Mouse (Mus musculus) activated CD4-positive, CD25-positive, alpha-beta regulatory T cell, adult 4 months (primary cell): ENCODE measurements around the gene Ate1. TPM values are rescaled to one million over a fixed set of nuclear protein-coding genes. Genes with fewer than 3 reads are reported as not detected.
"Not testable (repeated sequence)": the region's sequence is repeated elsewhere in the genome, so short reads cannot be mapped to it uniquely, and the experiment has no call there.

Source experiments
- ATAC-seq: one replicate; pipeline ENCODE4 v1.8.0; 2017
- polyA plus RNA-seq, 2 experiments: library from polyadenylated mRNA; unstranded; fragments of 100-300 nt; shearing (Covaris generic); gene quantifications; one replicate each; pipeline ENCODE4 v1.2.1; 2017

Gene Ate1
- polyA plus RNA-seq, 2 experiments from 2014 or later, result 28.1 to 35.7 TPM

DNA sequence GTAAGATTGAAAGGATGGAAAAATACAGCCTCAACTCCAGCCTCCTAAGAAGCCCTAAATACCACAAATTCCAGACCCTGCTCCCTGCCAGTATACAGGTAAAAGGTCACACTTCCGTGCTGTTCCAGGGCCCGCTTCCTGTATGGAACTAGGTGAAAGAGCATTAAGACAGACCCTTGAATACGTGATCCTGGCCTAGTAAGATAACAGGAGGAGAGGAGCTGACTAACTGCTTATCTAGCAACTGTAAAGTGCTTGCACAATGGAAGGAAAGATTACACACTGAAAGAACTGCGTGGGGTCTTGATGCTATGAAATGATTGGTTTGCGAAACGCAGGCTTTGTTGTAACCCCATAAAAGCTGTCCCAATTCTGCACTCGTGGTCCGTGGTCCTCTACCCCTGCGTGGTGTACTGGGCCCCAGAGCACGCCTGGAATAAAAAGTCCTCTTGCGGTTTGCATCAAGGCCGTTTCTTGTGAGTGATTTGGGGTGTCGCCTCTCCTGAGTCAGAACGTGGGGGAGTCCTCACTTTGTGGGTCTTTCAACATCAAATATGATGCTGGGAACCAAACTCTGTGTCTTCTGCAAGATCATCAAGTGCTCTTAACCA lies 748 bp upstream of the Ate1 start:
- ATAC-seq, result no peak

DNA sequence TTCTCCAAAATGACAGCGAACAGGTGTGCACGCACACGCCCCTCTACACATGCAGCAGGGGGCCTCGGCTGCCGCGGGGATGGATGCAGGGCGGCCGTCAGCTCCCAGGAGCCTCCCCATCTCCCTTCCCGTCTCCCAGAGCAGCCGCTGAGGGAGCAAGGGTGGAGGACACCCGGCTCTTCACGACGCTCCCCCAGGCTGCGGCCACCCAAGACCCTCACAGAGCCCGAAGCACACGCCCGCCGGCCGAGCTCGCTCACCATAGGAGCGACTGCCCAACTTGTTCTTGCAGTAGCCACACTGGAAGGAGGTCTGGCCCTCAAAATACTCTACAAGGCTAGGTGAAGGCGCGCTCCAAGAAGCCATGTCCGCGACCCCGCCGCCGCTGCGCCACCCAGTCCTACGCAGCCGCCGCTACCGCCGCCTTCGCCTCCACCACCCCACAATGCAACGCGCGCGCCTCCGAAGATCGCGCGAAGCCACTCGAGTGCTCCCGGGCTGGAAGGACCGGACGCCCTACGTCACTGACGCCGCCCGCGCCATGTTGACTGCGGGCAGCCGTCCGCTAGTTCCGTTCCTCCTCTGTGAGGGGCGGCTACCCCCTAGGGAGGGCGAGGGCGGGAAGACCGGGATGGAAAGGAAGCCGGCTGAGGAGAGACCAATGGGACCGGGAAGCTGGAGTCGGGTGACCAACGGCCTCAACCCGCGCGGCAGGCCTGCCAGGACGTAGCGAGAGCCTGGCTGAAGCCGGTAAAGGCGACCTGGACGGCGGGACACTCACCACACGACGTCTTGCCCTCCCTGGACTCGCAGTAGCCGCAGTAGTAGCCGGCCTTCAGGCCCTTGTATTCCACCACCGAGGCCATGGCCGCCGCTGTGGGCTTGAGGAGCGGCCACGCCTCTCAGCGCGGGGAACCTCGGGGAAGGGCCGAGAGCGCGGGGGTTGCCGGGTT lies 797 bp downstream of the Ate1 start:
- peak; percentile 98 for ATAC-seq

DNA sequence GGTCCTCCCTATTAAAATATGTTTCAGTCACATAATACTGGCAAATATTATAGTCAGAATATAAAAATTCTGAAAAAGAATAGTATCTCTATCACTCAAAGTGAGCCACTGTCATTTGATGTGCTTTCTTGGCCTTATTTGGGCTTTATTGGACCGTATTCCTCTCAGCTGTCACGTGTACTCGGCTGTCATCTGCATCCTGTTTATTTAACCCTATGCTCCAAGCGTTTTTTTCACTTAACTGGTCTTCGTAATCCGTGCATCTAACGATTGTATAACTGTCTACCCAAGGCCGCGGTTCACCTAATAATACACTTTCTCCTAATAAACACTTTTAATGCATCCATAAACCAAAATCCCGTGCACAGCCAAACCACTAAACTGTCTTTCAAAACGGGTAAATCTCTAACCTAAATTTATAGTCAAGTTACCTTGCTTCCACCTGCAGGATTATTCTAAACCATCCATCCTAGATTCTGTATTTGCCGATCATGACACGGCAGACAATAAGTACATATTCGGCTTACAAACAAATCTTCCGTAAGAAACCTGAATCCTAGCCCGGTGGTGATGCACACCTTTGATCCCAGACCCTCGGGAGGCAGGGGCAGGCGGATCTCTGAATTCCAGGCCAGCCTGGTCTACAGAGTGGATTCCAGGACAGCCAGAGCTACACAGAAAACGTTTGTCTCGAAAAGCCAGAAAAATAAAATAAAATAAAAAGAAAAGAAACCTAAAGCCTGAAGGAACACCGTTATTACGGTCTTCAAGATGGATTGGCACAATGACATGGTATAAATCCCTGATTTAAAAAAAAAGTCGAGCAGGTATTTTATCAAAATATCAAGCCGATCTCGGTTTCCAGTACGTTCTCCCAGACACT lies 1.7 kb downstream of the Ate1 start:
- ATAC-seq, result no peak

DNA sequence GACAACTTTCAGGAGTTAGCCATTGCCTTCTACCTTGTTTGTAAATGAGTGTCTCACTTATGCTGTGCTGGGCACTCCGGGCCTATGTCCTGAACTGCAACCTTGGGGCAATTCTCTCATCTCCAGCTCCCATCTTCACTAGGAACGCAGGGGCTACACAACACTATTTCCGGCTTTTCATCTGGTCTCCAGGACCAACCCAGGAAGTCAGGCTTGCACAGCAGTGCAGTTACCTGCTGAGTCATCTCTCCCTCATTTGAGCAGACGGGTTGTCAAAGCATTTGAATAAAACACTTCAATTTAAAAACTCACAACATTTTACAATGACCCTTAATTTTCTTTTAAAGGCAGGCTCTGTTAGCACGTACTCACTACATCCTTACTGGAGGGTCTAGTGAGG lies 9.9 kb downstream of the Ate1 start:
- ATAC-seq, result no peak

DNA sequence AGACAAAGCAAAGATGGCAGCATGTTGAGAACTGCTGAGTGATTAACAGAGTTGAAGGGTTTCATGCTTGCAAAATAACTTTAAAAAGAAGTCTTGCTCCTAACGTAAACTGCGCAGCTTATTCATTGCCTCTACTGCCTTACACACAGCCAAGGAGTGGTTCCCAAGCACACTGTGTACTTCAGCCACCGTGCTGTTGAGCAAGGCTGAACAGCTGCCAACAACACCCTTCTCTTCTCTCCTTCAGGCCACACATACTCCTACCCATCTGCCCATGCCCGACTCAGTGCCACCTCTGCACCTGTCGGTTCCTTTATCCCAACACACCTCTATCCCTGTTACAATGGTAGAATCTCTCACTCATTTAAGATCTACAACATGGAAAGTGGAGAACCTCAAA lies 17.2 kb downstream of the Ate1 start:
- ATAC-seq, result no peak

DNA sequence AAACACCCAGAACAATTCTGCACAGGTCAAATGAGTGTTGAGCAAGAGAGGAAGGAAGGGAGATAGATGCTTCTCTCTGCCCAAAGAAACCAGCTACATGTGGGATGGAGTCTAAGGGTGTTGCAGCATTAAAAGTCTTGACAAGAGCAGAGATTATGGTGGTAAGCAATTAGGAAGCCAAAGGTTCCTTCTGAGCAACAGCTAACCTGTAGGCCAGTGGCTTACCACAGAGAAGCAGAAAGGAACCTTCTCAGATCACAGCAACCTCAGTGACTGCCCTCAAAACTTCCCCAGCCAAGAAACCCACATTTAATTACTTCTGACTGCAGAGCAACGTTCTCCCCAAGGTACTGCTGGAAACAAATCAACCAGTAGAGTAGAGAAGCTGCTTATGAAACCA lies 18.7 kb downstream of the Ate1 start:
- no peak for ATAC-seq

DNA sequence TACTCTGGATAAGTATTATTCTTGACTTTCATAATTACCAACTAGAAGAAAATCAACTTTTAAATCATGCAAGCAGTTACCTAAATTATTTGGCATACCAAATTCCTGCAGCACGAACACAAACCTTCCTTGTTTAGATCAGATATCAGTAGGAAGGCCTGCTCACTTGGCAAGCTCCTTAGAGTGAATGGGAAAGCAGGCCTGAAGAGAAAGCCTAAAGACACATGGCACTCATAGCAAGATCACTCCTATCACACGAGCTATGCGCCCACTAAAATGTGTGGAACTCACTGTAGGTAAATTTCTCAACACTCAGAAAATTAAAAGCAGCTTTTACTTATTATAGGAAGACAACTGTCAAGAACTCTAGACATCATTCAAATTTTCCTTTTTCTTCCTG lies 26.8 kb downstream of the Ate1 start:
- no peak for ATAC-seq

DNA sequence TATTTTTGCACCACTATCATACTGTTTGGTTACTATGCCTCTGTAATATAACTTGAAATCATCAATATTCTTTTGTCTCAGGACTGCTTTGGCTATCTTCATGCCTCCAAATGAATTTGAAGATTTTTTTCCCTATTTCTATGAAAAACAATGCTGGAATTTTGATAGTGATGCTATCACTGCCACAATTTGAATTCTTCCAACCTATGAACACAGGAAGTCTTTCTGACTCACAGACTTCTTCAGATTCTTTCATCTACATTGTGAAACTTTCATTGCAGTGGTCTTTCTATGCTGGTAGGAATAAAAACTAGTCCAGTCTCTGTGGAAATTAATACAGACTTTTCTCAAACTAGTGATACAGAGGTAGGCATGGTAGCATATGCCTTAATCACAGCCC lies 28.1 kb downstream of the Ate1 start:
- ATAC-seq, result no peak

DNA sequence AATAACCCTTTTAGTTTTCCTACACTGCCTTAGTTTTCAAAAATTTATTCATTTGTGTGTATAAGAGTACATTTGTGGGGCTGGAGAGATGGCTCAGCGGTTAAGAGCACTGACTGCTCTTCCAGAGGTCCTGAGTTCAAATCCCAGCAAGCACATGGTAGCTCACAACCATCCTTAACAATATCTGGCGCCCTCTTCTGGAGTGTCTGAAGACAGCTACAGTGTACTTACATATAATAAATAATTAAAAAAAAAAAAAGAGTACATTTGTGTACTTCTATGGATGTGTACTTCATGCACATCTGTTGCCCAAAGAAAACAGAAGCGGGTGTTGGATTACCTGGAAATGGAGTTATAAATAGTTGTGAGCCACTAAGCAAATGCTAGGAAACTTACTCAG lies 41.2 kb downstream of the Ate1 start:
- not testable (repeated sequence) for ATAC-seq

DNA sequence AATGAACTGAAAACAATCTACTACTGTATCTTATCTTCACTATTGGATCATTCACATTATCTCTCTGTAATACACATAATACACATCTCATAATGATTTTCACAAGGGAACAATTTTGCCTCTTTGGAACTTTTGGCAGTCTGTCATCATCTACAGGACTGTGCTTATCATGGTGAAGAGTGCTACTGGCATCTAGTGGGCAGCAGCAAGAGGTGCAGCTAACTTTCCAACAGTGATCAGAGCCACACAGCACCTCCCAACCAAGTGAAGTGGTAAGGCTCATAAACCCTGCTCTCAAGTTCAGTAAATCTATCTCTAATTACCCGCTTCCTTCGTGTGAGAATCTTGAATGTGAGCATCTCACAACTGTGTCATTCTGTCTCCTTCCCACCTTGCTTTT lies 44.2 kb downstream of the Ate1 start:
- peak; percentile 72 for ATAC-seq

DNA sequence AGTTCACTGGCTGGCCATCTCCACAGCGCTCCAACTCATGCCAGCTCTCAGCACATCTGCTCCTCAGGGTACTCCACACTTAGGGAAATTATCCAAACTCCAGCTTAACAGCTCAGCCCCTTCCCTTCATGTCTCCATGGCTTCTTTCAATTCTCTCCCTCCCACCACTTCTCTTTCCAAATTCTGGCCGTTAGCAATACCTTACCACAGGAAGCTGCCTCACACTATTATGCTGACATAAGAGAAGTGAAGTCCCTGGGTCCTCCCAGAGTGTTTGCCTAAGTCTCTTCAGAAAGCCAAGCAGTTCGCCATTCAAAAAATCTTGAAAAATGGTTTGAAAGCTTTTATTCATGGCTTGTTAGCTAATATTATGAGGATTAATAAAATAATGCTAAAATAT lies 46.3 kb downstream of the Ate1 start:
- ATAC-seq, result no peak

DNA sequence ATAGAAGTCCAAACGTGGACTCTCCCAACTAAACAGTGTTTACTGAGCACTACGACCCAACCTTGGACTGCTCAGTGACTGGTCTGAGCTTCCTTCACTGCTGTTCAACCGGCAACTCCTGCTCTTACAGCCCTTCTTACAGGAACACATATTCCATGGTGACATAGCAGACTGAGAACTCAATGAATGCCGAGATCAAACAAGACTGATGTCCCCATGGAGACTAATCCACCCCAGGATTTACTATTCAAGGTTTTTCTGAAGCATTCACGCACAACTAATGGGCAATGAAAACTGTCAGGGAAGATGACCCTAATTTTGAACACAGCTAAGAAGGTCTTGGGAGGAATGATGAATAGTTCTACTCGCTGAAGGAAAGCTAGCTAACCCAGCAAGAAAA lies 47.5 kb downstream of the Ate1 start:
- ATAC-seq, result no peak

DNA sequence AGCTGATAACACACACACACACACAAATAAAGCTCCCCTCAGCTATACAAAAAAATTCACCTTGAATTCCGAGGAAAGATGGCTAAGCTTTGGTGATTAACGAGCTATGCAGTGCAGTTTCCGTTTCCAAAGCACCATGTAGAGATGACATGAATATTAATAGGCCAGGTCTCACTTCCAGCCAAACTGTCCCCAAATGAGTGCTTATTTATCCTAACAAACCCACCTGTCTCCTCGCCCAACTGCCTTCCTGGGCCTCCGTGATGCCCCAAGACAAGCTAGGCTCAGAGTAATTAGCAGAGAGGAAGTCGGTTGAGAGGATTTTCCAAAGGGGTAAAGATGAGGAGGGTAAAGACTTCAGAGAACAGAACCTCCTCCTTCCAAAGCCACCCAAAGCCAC lies 49.1 kb downstream of the Ate1 start:
- ATAC-seq, result no peak

DNA sequence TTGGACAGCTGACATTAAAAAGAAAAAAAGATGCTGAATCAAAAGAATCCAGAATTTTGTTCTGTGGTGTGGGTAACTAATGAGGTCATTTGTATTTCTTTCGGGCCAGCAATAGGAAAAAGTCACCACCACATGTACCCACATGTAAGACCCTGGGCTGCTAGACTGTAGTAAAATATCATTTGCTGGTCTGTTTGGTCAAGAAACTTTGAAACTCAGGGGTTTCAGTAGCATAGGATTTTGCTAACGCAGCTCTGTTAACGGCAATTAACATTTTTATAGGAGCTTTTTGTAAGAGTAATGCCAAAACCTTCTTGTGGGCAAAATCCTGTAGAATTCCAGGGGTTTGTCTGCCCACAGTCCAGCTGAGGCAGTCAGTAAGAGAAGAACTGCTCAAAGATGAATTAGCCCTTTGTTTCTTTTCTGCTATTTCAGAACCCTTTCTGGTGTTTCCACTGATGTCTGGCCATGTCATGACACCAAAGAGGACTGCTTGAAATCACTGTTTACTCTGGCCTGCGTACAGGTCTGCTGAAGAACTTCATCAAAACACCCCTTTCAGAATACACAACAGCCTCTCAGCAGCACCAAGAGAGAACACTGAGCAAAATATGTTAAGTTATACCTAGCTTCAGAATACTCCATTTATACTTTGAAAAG lies 64.5 kb downstream of the Ate1 start:
- ATAC-seq, result no peak

DNA sequence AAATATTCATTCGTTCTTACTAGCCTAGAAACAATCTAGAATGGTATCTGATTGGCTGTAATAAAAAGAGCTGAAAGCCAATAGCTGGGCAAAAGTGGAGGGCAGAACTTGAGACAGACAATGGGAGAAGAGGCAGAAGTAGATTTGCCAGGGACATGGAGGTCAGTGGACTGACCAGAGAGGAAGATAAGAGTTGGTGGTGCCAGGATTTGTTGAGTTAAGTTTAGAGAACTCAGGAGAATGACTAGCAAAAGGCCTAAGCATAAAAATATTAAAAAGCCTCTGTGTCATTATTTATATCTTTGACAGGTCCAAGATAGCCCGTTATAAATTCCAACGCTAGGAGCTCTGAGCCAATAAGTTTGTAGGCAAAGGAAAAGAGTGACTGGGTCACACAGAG lies 65.9 kb downstream of the Ate1 start:
- ATAC-seq, result no peak

DNA sequence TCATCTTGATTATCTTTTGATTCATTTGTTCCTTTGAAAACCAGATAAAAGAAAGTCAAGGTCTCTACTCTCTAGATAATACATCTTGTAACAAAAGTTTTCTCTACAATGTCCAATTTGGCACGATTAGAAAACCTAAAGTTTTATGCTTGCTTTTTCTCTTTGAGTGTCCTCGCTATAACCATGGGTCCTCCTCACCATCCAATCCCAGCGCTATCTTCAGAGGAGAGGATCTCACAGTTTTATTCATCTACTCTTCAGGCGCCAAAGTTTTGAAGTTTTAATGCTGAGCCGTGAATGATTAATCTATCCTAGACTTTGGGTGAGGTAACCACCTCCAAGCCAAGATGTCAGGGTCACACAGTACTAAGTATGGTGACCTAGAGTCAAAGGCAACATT lies 84.4 kb downstream of the Ate1 start:
- no peak for ATAC-seq

DNA sequence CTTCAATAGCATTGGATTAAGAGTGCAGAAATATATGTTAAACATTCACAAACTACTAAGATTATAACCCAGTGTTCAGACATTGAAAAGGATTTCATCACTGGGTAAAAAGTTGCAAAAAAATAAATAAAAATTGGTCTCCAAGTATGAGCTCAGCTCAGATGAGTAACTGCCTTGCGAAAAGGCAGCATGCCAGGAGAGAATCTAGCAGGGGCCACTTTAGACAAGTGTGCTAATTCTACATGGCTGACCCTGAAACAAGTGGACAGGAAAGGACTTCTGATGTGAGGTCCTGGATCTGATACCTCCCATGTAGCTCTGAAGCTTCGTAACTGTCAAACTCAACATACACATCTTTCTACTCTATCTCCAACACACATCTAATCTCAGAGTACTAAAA lies 88.0 kb downstream of the Ate1 start:
- no peak for ATAC-seq

DNA sequence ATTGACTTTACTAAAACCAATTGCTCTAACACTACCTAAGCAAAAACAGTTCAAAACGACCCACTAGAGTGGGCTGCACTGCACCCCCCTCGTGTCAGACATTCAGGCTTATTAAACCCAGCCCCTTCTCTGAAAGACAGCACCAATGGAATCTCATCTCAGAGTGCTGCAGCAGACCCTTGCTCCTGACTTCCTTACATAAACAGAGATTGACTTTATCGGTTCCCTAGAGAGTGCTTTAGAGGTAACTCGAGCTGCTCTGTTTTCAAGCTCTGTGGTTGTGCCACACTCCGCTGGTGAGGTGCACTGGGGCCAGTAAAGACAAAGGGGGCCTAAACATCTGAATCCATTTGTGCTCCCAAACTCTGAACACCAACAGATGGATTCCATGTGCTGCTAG lies 93.6 kb downstream of the Ate1 start:
- no peak for ATAC-seq

DNA sequence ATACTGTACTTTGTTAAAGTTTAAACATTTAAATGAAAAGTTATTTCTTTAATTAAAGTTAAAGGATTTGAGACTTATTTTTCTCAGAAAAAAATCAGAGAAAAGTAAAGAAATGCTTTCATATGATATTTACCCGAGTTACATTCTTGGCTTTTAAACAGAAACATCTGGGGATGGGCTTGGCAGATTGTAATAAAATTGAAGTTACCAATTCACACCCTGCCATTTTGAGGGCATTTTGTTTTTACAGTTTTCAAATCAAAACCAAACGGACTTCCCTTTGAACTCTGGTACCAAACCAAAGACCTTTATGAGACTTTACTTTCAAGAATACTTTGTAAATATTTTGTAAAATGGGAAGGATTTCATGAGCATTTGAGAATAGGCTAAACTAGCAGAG lies 94.2 kb downstream of the Ate1 start:
- no peak for ATAC-seq

DNA sequence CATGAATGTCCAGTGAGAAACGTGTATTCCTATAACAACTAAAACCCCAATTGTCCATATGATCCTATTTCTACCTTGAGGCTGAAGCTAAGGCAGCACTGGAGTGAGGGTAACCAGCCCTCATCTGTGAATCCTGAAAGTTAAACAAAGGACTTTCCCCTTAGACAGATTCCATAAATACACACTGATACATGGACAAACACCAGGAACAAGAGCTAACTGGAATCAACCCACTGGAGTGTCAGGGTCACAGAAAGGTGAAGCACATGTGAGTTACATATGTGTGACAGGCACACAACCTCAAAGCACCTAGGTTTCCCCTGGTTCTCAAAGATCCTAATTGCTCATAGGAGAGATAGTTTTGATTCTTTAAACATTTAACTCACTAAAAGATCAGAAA lies 100.2 kb downstream of the Ate1 start:
- ATAC-seq, result no peak

DNA sequence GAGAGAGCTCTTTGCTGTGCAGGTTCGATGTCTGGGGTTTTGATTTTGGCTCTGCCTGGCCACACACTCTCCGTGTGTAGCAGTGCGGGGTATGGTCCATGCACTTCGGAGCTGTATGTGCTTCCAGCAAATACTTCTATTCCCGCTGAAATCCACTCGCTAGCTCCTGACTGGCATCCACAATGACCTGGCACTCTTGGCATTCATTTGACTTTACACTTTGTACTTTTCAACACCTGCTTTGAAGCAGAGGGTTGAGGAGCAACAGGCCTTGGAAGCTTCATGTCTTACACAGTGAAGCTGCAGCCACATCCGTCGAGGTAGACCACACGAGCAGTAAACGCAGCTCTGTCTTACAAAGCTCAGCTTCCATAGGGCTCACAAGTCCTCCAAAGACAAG lies 112.5 kb downstream of the Ate1 start:
- ATAC-seq, result no peak

DNA sequence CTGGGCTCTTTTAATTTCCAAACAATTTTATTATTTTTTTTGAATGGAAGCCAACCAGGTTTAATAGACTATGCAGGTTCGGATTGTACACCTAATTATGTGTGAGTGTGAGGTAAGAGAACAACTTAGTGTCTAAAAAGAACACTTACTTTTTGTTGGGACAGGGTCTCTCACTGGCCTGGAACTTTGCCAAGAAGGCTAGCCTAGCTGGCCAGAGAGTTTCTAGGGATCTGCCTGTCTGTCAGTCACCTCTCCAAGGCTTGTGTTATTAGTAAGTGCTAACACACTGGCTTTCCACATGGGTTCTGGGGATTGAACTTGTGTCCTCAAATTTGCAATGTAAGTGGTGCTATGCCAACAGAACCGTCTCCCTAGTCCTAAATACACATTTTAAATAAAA lies 116.8 kb downstream of the Ate1 start:
- no peak for ATAC-seq

DNA sequence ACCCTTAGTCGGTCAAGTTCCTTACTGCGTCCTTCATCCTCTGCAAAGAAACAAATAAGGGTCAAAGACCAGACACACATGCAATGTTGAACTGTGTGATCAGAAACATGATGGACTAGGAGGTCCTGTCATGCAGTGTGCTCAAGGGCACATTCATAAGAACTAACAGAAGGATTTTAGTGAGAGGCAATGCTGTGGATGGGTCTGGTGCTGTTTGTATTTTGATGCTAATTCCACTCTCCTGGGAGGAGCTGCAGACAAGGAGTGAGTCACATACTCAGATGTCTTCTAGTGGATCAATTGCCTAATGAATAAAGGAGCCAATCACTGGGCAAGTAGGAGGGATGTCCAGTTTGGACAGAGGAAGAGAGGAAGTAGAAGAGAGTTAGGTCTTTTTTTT lies 125.5 kb downstream of the Ate1 start:
- no peak for ATAC-seq
